Mouse (Mus musculus) CH12.LX (cell line): ENCODE measurements around the gene Pramel6.

Experiments
- CHD1 ChIP-seq: IDR thresholded peaks from 2 replicates; pipeline ENCODE4 v1.6.1; 2012; ENCODE audit warnings: low read depth, low read length, improper control_type of control experiment, inconsistent platforms
- CTCF ChIP-seq, 2 experiments: IDR thresholded peaks in 1 of 2; conservative IDR thresholded peaks in 1 of 2; 2 replicates each; pipeline ENCODE4 v1.5.1; 2011 to 2012; ENCODE audit warnings: low read depth in 2 of 2, low read length in 2 of 2, improper control_type of control experiment in 1 of 2, inconsistent platforms in 1 of 2, mild to moderate bottlenecking in 1 of 2, moderate library complexity in 1 of 2
- HCFC1 ChIP-seq: IDR thresholded peaks from 2 replicates; pipeline ENCODE4 v1.6.1; 2012; ENCODE audit warnings: low read depth, mild to moderate bottlenecking, inconsistent platforms, low read length, improper control_type of control experiment
- JUND ChIP-seq: conservative IDR thresholded peaks from 2 replicates; pipeline ENCODE4 v1.6.1; 2011; ENCODE audit warnings: low read depth, low read length, improper control_type of control experiment
- USF1 ChIP-seq: IDR thresholded peaks from 2 replicates; pipeline ENCODE4 v1.6.1; 2014; ENCODE audit warnings: low read depth, mild to moderate bottlenecking, inconsistent platforms, low read length, improper control_type of control experiment
- ZC3H11A ChIP-seq: IDR thresholded peaks from 2 replicates; pipeline ENCODE4 v1.6.1; 2012; ENCODE audit warnings: low read depth, mild to moderate bottlenecking, inconsistent platforms, low read length, improper control_type of control experiment

DNA sequence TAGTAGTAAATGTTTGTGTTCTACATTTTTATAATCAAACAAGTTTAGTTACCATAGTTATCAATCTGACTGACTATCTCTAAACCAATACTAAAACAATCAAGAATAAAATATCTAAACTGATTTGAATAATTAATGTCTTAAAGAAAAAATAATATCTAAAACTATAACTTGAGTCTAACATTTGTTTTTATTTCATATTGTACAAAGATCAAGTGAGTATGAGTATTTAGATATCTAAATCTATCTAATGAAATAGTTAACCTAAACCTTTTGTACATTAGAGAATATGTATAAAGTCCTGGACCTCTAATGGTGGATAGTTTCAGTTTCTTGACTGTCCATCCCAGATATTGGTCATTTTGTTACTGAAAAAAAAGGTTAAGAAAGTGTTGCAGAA lies 25.1 kb downstream of the Pramel6 start, which contains the start of gene Olfr153:
- TF ChIP-seq HCFC1 (no peak), CTCF (conservative IDR thresholded peaks at IDR 0.05 in 1 of 2, IDR thresholded peaks at IDR 0.05 in 1 of 2; ENCODE audit: low read depth in 2 of 2, low read length in 2 of 2) (no peak), USF1 (no peak), JUND (no peak), ZC3H11A (no peak), CHD1 (no peak)
